Mouse (Mus musculus) midbrain, embryonic 16.5 days (tissue): ENCODE results near the gene Kalrn. TPM values are rescaled to one million over a fixed set of nuclear protein-coding genes. Genes with fewer than 3 reads are reported as not detected.

Source experiments
- ATAC-seq: fragments of 200-750 bp; cut with Nextera tagmentation; 2 replicates; pipeline ENCODE4 v1.8.0; 2017; ENCODE audit warnings: moderate TSS enrichment
- H3K27ac ChIP-seq: fragments of 300-500 bp; sonication (generic); 2 replicates; pipeline ENCODE4 v1.5.1; 2014; ENCODE audit warnings: mild to moderate bottlenecking, low read length, mixed read lengths
- H3K27me3 ChIP-seq: fragments of 300-500 bp; sonication (generic); 2 replicates; pipeline ENCODE4 v1.6.1; 2014; ENCODE audit warnings: low read depth, low read length, mixed read lengths; ENCODE audit not compliant: control insufficient read depth, insufficient read depth
- H3K36me3 ChIP-seq: fragments of 300-500 bp; sonication (generic); 2 replicates; pipeline ENCODE4 v1.6.1; 2014; ENCODE audit warnings: mild to moderate bottlenecking, low read length, moderate library complexity, mixed read lengths; ENCODE audit not compliant: control insufficient read depth, insufficient read depth
- H3K4me1 ChIP-seq: fragments of 300-500 bp; sonication (generic); 2 replicates; pipeline ENCODE4 v1.6.1; 2014; ENCODE audit warnings: mild to moderate bottlenecking, low read length, mixed read lengths; ENCODE audit not compliant: control insufficient read depth, insufficient read depth
- H3K4me2 ChIP-seq: fragments of 300-500 bp; sonication (generic); 2 replicates; pipeline ENCODE4 v1.6.1; 2014; ENCODE audit warnings: mild to moderate bottlenecking, low read length, mixed read lengths
- H3K4me3 ChIP-seq: fragments of 300-500 bp; sonication (generic); 2 replicates; pipeline ENCODE4 v1.5.1; 2014; ENCODE audit warnings: low read depth, mild to moderate bottlenecking, low read length, moderate library complexity, mixed read lengths
- H3K9ac ChIP-seq: fragments of 300-500 bp; sonication (generic); 2 replicates; pipeline ENCODE4 v1.6.1; 2014; ENCODE audit warnings: low read depth, low read length, mixed read lengths
- H3K9me3 ChIP-seq: fragments of 300-500 bp; sonication (generic); replicated peaks from 2 replicates; pipeline ENCODE4 v1.6.1; 2014; ENCODE audit warnings: mild to moderate bottlenecking, low read length, mixed read lengths; ENCODE audit not compliant: control insufficient read depth, poor library complexity, severe bottlenecking
- WGBS: fragments of 180-500 bp; shearing (Covaris S2); extraction: QIAGEN DNeasy Blood & Tissue Kit; methylation state at CpG from one replicate; pipeline ENCODE4 v1.1.7; 2014; 5-methylcytosine and 5-hydroxymethylcytosine counted together
- polyA plus RNA-seq: library from polyadenylated mRNA; unstranded; fragments of >200 nt; fragmentation: Nextera tagmentation; extraction: Ambion mirVana; gene quantifications from 2 replicates; pipeline ENCODE4 v1.2.1, GENCODE M21; 2015

Kalrn gene
- polyA plus RNA-seq, 1 experiment from 2014 or later: 31.3 TPM

DNA sequence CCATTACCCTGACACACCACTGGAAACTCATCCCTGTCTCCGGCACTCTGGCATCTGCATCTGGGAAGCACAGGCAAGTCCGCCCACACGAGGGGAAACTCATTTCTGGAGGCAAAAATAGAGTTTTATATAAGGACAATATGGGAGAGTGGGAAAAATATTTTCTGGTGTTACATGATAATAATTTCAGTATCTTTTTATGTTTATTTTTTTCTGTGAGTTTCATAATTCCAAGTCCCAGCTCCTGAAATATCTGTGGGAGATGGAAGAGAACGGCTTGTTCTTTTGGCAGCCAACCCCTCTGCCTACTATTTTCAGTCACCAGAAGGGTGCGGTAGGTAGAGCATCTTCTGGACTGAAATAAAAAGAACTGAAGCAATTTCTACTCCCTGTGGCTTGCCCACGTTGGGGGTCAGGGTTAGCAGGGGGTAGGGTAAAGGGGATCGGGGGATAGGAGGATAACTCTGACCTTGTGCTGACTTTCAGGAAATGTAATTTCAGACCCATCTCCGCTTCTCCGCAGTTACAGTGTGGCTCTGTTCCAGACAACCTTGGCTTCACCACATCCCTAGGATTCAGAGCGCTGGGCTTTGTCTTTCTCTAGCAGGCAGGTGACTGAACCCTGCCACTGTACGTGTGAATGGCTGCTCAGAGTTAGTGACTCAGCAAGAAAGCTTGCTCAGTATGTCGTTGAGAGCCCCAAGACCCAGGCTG lies 336.3 kb downstream of the Kalrn start:
- H3K9me3 ChIP-seq: no peaks in the 10 kb centered on the region
- no peak overlapping the region for H3K9ac ChIP-seq
- peaks cover 6% of the 10 kb centered on the region; the same call in 1 of the 2 replicates for H3K36me3 ChIP-seq
- H3K4me1 ChIP-seq: no peaks in the 10 kb centered on the region; the same call in 1 of the 2 replicates
- ATAC-seq: no peak
- no peak overlapping the region for H3K4me3 ChIP-seq
- 77% methylated on average over 12 of the region's 12 CpGs for WGBS
- no peaks in the 10 kb centered on the region for H3K27me3 ChIP-seq
- no peak overlapping the region for H3K27ac ChIP-seq
- no peak overlapping the region for H3K4me2 ChIP-seq

DNA sequence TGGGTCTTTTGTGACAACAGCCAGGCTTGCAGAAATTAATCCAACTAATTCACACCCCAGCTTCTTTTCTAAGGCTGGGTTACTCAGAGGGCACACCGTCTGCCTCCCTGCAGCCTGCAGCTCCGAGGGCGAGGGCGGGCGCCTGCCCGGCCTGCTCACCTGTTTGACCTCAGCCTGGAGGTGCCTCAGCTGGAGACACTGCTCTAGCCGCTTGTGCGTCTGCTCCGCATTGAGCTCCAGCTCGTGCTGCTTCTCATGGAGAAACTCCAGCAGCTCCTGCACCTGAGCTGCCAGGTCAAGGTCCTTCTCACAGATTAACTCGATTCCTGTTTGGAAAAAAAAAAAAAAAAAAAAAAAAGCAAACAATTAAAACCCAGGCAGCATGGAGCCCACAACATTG lies 338.2 kb downstream of the Kalrn start:
- Histone ChIP-seq H3K36me3 (0 out of 2 replicates have a peak, but pooled peaks cover 3% of the 10 kb centered on the region), H3K9me3 (no peaks in the 10 kb centered on the region), H3K4me3 (no peak overlapping the region), H3K9ac (no peak overlapping the region), H3K27ac (no peak overlapping the region), H3K4me1 (no peaks in the 10 kb centered on the region; the same call in 1 of the 2 replicates), H3K27me3 (no peaks in the 10 kb centered on the region), H3K4me2 (no peak overlapping the region)
- WGBS: 33% methylated on average over 11 of the region's 11 CpGs
- ATAC-seq: no peak

- no peak overlapping the region for H3K27ac ChIP-seq
- H3K27me3 ChIP-seq: no peaks in the 10 kb centered on the region
- 29% methylated on average over 5 of the region's 5 CpGs for WGBS
- 0 out of 2 replicates have a peak, but pooled peaks cover 3% of the 10 kb centered on the region for H3K36me3 ChIP-seq
- no peak overlapping the region for H3K4me3 ChIP-seq
- H3K9me3 ChIP-seq: no peaks in the 10 kb centered on the region
- no peak overlapping the region for H3K9ac ChIP-seq
- no peaks in the 10 kb centered on the region; the same call in 1 of the 2 replicates for H3K4me1 ChIP-seq
- no peak for ATAC-seq
- H3K4me2 ChIP-seq: no peak overlapping the region
Observed at GRCm38 (mm10) chr16:34231952-34232351, 341.4 kb downstream of the Kalrn start.

- Histone ChIP-seq H3K36me3 (0 out of 2 replicates have a peak, but pooled peaks cover 3% of the 10 kb centered on the region), H3K27ac (no peak overlapping the region), H3K4me1 (no peaks in the 10 kb centered on the region; the same call in 1 of the 2 replicates), H3K9ac (no peak overlapping the region), H3K27me3 (no peaks in the 10 kb centered on the region), H3K4me3 (no peak overlapping the region), H3K9me3 (no peaks in the 10 kb centered on the region), H3K4me2 (no peak overlapping the region)
- WGBS: 70% methylated on average over 2 of the region's 2 CpGs
- ATAC-seq: no peak
Observed at GRCm38 (mm10) chr16:34231146-34231545, 342.2 kb downstream of the Kalrn start.

DNA sequence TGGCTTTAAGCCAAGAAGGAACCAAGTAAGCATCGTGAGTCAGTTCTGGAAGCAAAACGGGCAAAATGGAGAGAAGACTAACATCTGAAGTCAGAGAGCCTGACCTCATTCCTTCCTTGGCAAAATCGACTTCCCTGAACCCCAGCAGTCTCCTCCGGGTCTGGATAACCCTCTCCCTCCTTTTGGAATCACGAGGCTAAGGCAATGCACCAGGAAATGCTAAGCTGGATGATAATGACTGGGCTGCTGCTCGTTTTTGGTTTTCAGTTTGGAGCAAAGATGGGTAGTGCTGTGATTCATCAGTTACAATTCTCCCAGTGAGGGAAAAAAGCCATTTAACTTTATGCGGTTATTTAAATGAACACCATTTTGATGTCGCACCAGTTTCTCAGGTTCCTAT lies 344.0 kb downstream of the Kalrn start:
- H3K36me3 ChIP-seq: 0 out of 2 replicates have a peak, but pooled peaks cover 3% of the 10 kb centered on the region
- no peaks in the 10 kb centered on the region for H3K27me3 ChIP-seq
- H3K27ac ChIP-seq: no peak overlapping the region
- no peak for ATAC-seq
- H3K4me3 ChIP-seq: no peak overlapping the region
- 79% methylated on average over 8 of the region's 8 CpGs for WGBS
- H3K9ac ChIP-seq: no peak overlapping the region
- no peaks in the 10 kb centered on the region for H3K9me3 ChIP-seq
- no peak overlapping the region for H3K4me2 ChIP-seq
- no peaks in the 10 kb centered on the region; the same call in 1 of the 2 replicates for H3K4me1 ChIP-seq

GRCm38 (mm10) chr16:34228661-34229060 lies 344.7 kb downstream of the Kalrn start:
- Histone ChIP-seq H3K27ac (no peak overlapping the region), H3K9ac (no peak overlapping the region), H3K4me3 (no peak overlapping the region), H3K27me3 (no peaks in the 10 kb centered on the region), H3K36me3 (0 out of 2 replicates have a peak, but pooled peaks cover 3% of the 10 kb centered on the region), H3K4me1 (no peaks in the 10 kb centered on the region; the same call in 1 of the 2 replicates), H3K9me3 (no peaks in the 10 kb centered on the region), H3K4me2 (no peak overlapping the region)
- WGBS: 22% methylated on average over 5 of the region's 5 CpGs
- no peak for ATAC-seq

DNA sequence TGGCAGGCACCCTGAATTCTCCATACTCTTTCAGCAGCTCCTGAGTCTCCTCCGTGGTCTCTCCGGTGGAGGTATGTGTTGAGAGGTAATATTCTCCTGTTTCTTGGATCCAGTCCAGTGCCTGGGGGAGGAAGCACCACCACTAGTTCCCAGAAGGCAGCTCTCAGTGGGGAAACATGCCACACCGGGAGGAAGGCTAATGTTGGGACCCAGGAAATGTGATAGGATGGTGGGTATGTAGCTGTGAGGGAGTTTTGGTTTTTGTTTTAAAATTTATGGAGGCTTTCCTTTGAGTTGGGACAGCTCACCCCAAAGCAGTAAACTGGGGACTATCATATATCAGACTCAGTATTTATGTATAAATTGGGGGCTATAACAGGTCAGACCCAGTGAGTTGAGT lies 361.2 kb downstream of the Kalrn start:
- Histone ChIP-seq H3K9me3 (no peaks in the 10 kb centered on the region), H3K4me3 (no peak overlapping the region), H3K27ac (no peak overlapping the region), H3K36me3 (peaks cover 20% of the 10 kb centered on the region), H3K4me2 (no peak overlapping the region), H3K9ac (no peak overlapping the region), H3K27me3 (no peaks in the 10 kb centered on the region), H3K4me1 (no peaks in the 10 kb centered on the region)
- 95% methylated on average over 3 of the region's 3 CpGs for WGBS
- ATAC-seq: no peak

DNA sequence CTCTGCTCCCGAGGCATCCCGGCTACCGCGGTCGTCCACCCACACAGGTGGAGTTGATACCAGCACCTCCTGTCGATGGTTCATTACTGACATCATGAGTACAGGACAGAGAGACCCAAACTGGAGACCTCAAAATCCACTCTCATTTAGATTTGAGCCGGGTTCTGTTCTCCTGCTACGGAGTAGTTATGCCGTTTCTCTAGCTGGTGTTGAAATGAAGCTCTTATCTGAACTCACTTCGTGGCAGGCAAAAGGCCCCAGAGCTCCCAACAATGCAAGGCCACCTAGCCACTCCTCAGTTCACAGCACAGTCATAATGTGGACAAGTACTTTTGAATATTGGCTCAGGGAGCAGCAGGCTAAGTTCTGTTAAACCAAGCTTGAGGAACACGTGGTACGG lies 362.1 kb downstream of the Kalrn start:
- H3K4me1 ChIP-seq: no peaks in the 10 kb centered on the region
- H3K9ac ChIP-seq: no peak overlapping the region
- ATAC-seq: no peak
- H3K9me3 ChIP-seq: no peaks in the 10 kb centered on the region
- no peaks in the 10 kb centered on the region for H3K27me3 ChIP-seq
- H3K4me2 ChIP-seq: no peak overlapping the region
- no peak overlapping the region for H3K27ac ChIP-seq
- H3K4me3 ChIP-seq: no peak overlapping the region
- peaks cover 16% of the 10 kb centered on the region for H3K36me3 ChIP-seq
- WGBS: 87% methylated on average over 12 of the region's 12 CpGs

DNA sequence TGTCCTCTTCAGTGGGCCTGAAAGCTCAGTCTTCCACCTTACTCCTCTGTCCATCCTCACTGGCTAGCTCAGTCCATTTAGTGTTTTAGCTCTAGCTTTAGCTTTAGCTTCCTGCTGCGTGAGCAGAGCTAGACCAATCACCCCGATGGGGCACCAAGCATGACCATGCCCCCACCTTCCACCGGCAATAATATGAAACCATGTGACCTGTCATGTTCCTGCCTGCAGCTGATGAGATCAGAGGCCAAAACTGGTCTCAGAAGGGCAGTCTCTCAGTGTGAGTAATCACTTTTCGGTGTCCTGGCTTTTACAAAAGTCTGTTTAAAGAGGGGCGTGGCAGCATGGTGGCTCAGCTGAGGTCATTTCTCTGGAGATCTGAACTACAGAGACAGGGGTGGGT lies 364.6 kb downstream of the Kalrn start:
- Histone ChIP-seq H3K4me3 (no peak overlapping the region), H3K4me2 (no peak overlapping the region), H3K4me1 (peaks cover 4% of the 10 kb centered on the region), H3K27me3 (no peaks in the 10 kb centered on the region), H3K9me3 (no peaks in the 10 kb centered on the region), H3K9ac (no peak overlapping the region), H3K27ac (no peak overlapping the region), H3K36me3 (peaks cover 15% of the 10 kb centered on the region)
- WGBS: 70% methylated on average over 5 of the region's 5 CpGs
- no peak for ATAC-seq
